Mouse (Mus musculus) spleen, adult 2 months (tissue): ENCODE results near the gene Swi5.

Experiments used
- CTCF ChIP-seq: fragments of 200-500 bp; IDR thresholded peaks from 2 replicates; pipeline ENCODE4 v1.5.1; 2011; ENCODE audit warnings: mild to moderate bottlenecking, inconsistent platforms; ENCODE audit not compliant: insufficient read depth, insufficient read length, insufficient replicate concordance; ENCODE audit errors: extremely low read depth
- POLR2A ChIP-seq: fragments of 200-500 bp; IDR thresholded peaks from 2 replicates; pipeline ENCODE4 v1.6.1; 2011; ENCODE audit warnings: low read depth, low read length, inconsistent platforms

- TF ChIP-seq CTCF (no peak), POLR2A (no peak)
Measured at GRCm38 (mm10) chr2:32319586-32320580, 32.0 kb upstream of the Swi5 start.
